Mouse (Mus musculus) spleen, adult 2 months (tissue): ENCODE data around the gene Fgfr1op. TPM values are rescaled to one million over a fixed set of nuclear protein-coding genes. Genes with fewer than 3 reads are reported as not detected.
"Not testable (repeated sequence)": the region's sequence is repeated elsewhere in the genome, so short reads cannot be mapped to it uniquely, and the experiment has no call there.

Experiments used
- DNase-seq, 2 experiments: peaks; one replicate each; pipeline versions ENCODE4 v3.0.0 to v3.0.0-alpha.2; 2012 to 2021; ENCODE audit warnings: low spot score in 2 of 2, low read depth in 1 of 2
- H3K27ac ChIP-seq: fragments of 200-500 bp; 2 replicates; pipeline ENCODE4 v1.5.1; 2012; ENCODE audit warnings: low read length, inconsistent platforms; ENCODE audit not compliant: insufficient read depth
- H3K27me3 ChIP-seq: fragments of 200-500 bp; 2 replicates; pipeline ENCODE4 v1.6.1; 2012; ENCODE audit warnings: mild to moderate bottlenecking, moderate library complexity, low read length, inconsistent platforms; ENCODE audit not compliant: control insufficient read depth, insufficient read depth
- H3K36me3 ChIP-seq: fragments of 200-500 bp; 2 replicates; pipeline ENCODE4 v1.6.1; 2012; ENCODE audit warnings: mild to moderate bottlenecking, low read length, inconsistent platforms; ENCODE audit not compliant: control insufficient read depth, insufficient read depth
- H3K4me1 ChIP-seq: fragments of 200-500 bp; 2 replicates; pipeline ENCODE4 v1.6.1; 2011; ENCODE audit warnings: inconsistent platforms; ENCODE audit not compliant: control insufficient read depth, insufficient read depth, insufficient read length
- H3K4me3 ChIP-seq: fragments of 200-500 bp; 2 replicates; pipeline ENCODE4 v1.5.1; 2011; ENCODE audit warnings: mild to moderate bottlenecking, inconsistent platforms; ENCODE audit not compliant: insufficient read depth, insufficient read length; ENCODE audit errors: extremely low read depth
- CTCF ChIP-seq: fragments of 200-500 bp; IDR thresholded peaks from 2 replicates; pipeline ENCODE4 v1.5.1; 2011; ENCODE audit warnings: mild to moderate bottlenecking, inconsistent platforms; ENCODE audit not compliant: insufficient read depth, insufficient read length, insufficient replicate concordance; ENCODE audit errors: extremely low read depth
- POLR2A ChIP-seq: fragments of 200-500 bp; IDR thresholded peaks from 2 replicates; pipeline ENCODE4 v1.6.1; 2011; ENCODE audit warnings: low read depth, low read length, inconsistent platforms
- WGBS: fragments of 180-500 bp; shearing (Covaris S2); methylation state at CpG from one replicate; pipeline ENCODE4 v1.1.7; 2018; 5-methylcytosine and 5-hydroxymethylcytosine counted together
- polyA plus RNA-seq: library from polyadenylated mRNA; depleted of rRNA; stranded (reverse); fragments of >200 nt; gene quantifications from 2 replicates; pipeline ENCODE4 v1.2.3, GENCODE M21; 2012

Fgfr1op gene
- polyA plus RNA-seq, 1 experiment: 2.2 TPM

DNA sequence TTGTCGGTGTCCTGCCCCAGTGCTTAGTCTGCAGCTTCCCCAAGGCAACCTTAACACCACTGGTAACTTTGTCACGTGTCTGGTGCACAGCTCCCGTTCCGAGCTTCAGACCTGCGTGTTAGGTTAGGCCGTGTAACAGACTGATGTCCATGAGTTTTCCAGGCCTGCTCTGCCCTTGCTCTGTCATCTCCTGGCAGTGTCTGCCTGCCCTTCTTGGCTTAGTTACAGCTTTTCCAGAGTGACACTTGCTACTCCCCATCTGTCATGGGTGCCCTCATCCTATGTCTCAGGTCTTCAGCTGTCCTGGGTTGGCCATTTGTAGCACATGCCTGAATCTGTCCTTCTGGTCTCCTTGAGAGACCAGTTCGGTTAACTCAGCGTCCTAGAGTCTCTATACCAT is 2.1 kb downstream of the Fgfr1op start:
- WGBS: 87% methylated on average over 7 of the region's 8 CpGs

GRCm38 (mm10) chr17:8170331-8170730 is 5.0 kb downstream of the Fgfr1op start:
- peak; percentile 39 to 54 for DNase-seq
- Histone ChIP-seq H3K27ac (peak overlapping the region; percentile 91), H3K4me3 (peak overlapping the region; percentile 12; the same call in 1 of the 2 replicates), H3K4me1 (peaks cover 3% of the 10 kb centered on the region; the same call in 1 of the 2 replicates), H3K27me3 (no peaks in the 10 kb centered on the region), H3K36me3 (peaks cover 17% of the 10 kb centered on the region)
- TF ChIP-seq POLR2A: no peak
- no peak for TF ChIP-seq CTCF
- 36% methylated on average over 7 of the region's 7 CpGs for WGBS

More for the DNA sequence above, 2.1 kb downstream of the Fgfr1op start:
- H3K4me3 ChIP-seq, H3K27ac ChIP-seq, H3K4me1 ChIP-seq, H3K36me3 ChIP-seq, DNase-seq, H3K27me3 ChIP-seq: not testable (repeated sequence)

DNA sequence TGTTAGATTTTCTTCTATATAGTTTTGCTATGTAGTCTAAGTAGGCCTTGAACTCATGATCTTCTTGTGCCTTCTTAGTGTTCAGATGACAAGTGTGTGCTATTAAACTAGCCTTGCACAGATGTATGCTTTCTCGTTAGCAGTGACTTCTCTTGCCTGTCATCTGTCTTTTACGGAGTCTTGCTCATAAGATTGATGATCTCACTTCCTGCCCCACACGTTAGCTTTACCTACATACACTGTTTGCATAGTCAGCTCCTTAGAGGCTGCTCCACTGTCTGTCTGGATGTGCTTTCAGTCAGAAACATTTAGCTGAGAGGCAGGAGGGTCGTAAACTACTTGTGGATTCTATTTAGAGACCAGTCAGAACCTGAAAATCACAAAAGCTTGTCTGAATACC is 5.8 kb downstream of the Fgfr1op start:
- Histone ChIP-seq H3K4me1 (peaks cover 3% of the 10 kb centered on the region; the same call in 1 of the 2 replicates), H3K4me3 (no peak overlapping the region), H3K36me3 (peaks cover 23% of the 10 kb centered on the region), H3K27ac (peak overlapping the region; percentile 38; the same call in 1 of the 2 replicates), H3K27me3 (no peaks in the 10 kb centered on the region)
- TF ChIP-seq POLR2A (no peak), CTCF (no peak)
- 34% methylated on average over 4 of the region's 4 CpGs for WGBS
- DNase-seq: no peak

DNA sequence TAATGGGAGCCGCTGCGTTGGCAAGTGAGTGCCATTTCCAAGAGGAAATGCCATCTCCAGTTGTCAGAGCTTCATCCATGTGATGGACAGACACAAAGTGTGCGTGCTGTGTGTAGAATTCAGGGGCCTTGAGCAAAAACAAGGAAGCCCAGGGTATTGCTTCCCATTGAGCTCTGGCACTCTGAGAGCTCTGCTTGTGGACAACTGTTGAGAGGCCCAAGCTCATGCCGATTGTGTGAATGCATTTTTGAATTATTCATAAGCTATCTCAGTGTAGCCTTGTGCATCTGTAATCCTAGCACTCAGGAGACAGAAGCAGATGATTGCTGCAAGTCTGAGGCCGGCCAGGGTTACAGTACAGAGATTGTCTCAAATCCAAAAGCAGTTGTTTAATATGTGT is 11.8 kb downstream of the Fgfr1op start:
- Histone ChIP-seq H3K27ac (no peak overlapping the region), H3K4me3 (no peak overlapping the region), H3K4me1 (no peaks in the 10 kb centered on the region), H3K36me3 (peaks cover 32% of the 10 kb centered on the region), H3K27me3 (no peaks in the 10 kb centered on the region)
- no peak for TF ChIP-seq CTCF
- no peak for TF ChIP-seq POLR2A
- DNase-seq: no peak
- 93% methylated on average over 5 of the region's 5 CpGs for WGBS

- no peaks in the 10 kb centered on the region for H3K27me3 ChIP-seq
- H3K27ac ChIP-seq: no peak overlapping the region
- no peak overlapping the region for H3K4me3 ChIP-seq
- no peak for DNase-seq
- no peaks in the 10 kb centered on the region for H3K4me1 ChIP-seq
- 94% methylated on average over 5 of the region's 5 CpGs for WGBS
- peaks cover 47% of the 10 kb centered on the region for H3K36me3 ChIP-seq
- TF ChIP-seq POLR2A: no peak
- TF ChIP-seq CTCF: no peak
Observed at GRCm38 (mm10) chr17:8183815-8184214, 18.5 kb downstream of the Fgfr1op start.

DNA sequence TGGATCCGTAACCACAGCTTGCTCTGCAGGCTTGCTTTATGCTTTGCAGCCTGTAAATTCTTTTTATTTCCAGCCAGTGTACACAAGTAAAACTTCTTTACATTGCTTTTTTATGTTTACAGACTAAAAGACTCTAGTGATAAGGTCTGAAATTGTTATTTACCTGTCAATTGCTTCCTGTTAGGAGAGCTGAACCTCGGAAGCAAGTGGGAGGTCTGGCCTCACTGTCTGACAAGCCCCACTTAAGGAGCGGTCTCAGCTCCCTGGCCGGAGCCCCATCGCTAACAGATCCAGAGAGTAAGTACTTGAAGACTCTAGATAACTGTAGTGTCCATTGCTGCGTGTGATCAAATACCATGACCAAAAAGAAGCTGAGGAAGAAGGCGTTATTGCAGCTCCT is 18.9 kb downstream of the Fgfr1op start:
- Histone ChIP-seq H3K4me3 (no peak overlapping the region), H3K27ac (no peak overlapping the region), H3K36me3 (peaks cover 49% of the 10 kb centered on the region), H3K27me3 (no peaks in the 10 kb centered on the region), H3K4me1 (no peaks in the 10 kb centered on the region)
- WGBS: 89% methylated on average over 7 of the region's 7 CpGs
- no peak for TF ChIP-seq POLR2A
- no peak for TF ChIP-seq CTCF
- no peak for DNase-seq

- H3K4me3 ChIP-seq: no peak overlapping the region
- no peak overlapping the region for H3K27ac ChIP-seq
- no peak for TF ChIP-seq POLR2A
- TF ChIP-seq CTCF: no peak
- DNase-seq: no peak
- H3K27me3 ChIP-seq: no peaks in the 10 kb centered on the region
- H3K4me1 ChIP-seq: peaks cover 13% of the 10 kb centered on the region; the same call in 1 of the 2 replicates
- 91% methylated on average over 8 of the region's 8 CpGs for WGBS
- peaks cover 33% of the 10 kb centered on the region for H3K36me3 ChIP-seq
Observed at GRCm38 (mm10) chr17:8193678-8194077, 28.4 kb downstream of the Fgfr1op start.
